Mouse (Mus musculus): ENCODE measurements at regions not wholly inside any gene's neighbourhood (a gene's known extent, or its start where the extent isn't known, plus 50 kb on each side); places are given as distances from the start of the nearest gene placed in this dataset.

- no peak for ATAC-seq (replicated peaks; ENCODE audit: poor library complexity)
Observed at GRCm38 (mm10) chr10:99575294-99575693, 184.2 kb downstream of the Csl start.

- no peak for ATAC-seq (replicated peaks; ENCODE audit: poor library complexity)
Observed at GRCm38 (mm10) chr10:99576301-99576700, 183.2 kb downstream of the Csl start.

- ATAC-seq (replicated peaks; ENCODE audit: poor library complexity): peak; percentile 83
Observed at GRCm38 (mm10) chr10:99577041-99577681, 182.3 kb downstream of the Csl start.

GRCm38 (mm10) chr10:99578366-99578765 lies 181.1 kb downstream of the Csl start:
- ATAC-seq (replicated peaks; ENCODE audit: poor library complexity): no peak

GRCm38 (mm10) chr10:99580191-99580590 lies 179.3 kb downstream of the Csl start:
- no peak for ATAC-seq (replicated peaks; ENCODE audit: poor library complexity)

- ATAC-seq (replicated peaks; ENCODE audit: poor library complexity): peak; percentile 94
Observed at GRCm38 (mm10) chr10:99581074-99581473, 178.4 kb downstream of the Csl start.

GRCm38 (mm10) chr10:99584855-99585254 lies 174.6 kb downstream of the Csl start:
- peak; percentile 71 for ATAC-seq (replicated peaks; ENCODE audit: poor library complexity)

GRCm38 (mm10) chr10:99592220-99592619 lies 167.2 kb downstream of the Csl start:
- ATAC-seq (replicated peaks; ENCODE audit: poor library complexity): peak; percentile 77

GRCm38 (mm10) chr10:99595659-99596058 lies 163.8 kb downstream of the Csl start:
- ATAC-seq (replicated peaks; ENCODE audit: poor library complexity): no peak

- peak; percentile 62 for ATAC-seq (replicated peaks; ENCODE audit: poor library complexity)
Observed at GRCm38 (mm10) chr10:99599142-99600120, 160.0 kb downstream of the Csl start.

- peak; percentile 74 for ATAC-seq (replicated peaks; ENCODE audit: poor library complexity)
Observed at GRCm38 (mm10) chr10:99602331-99602730, 157.1 kb downstream of the Csl start.

- ATAC-seq (replicated peaks; ENCODE audit: poor library complexity): no peak
Observed at GRCm38 (mm10) chr10:99604172-99604571, 155.3 kb downstream of the Csl start.

- no peak for ATAC-seq (replicated peaks; ENCODE audit: poor library complexity)
Observed at GRCm38 (mm10) chr10:99608477-99608876, 151.0 kb downstream of the Csl start.

GRCm38 (mm10) chr10:99609420-99609819 lies 150.0 kb downstream of the Csl start:
- peak; percentile 54; the same call in 1 of the 2 replicates for ATAC-seq (replicated peaks; ENCODE audit: poor library complexity)

- no peak for ATAC-seq (replicated peaks; ENCODE audit: poor library complexity)
Observed at GRCm38 (mm10) chr10:99610890-99611289, 148.6 kb downstream of the Csl start.

GRCm38 (mm10) chr10:99614392-99615249 lies 144.8 kb downstream of the Csl start:
- ATAC-seq (replicated peaks; ENCODE audit: poor library complexity): no peak

GRCm38 (mm10) chr10:99615371-99615770 lies 144.1 kb downstream of the Csl start:
- no peak for ATAC-seq (replicated peaks; ENCODE audit: poor library complexity)

- ATAC-seq (replicated peaks; ENCODE audit: poor library complexity): peak; percentile 98
Observed at GRCm38 (mm10) chr10:99615779-99616178, 143.7 kb downstream of the Csl start.

- no peak for ATAC-seq (replicated peaks; ENCODE audit: poor library complexity)
Observed at GRCm38 (mm10) chr10:99617623-99618022, 141.8 kb downstream of the Csl start.

GRCm38 (mm10) chr10:99619421-99620151 lies 139.9 kb downstream of the Csl start:
- ATAC-seq (replicated peaks; ENCODE audit: poor library complexity): peak; percentile 86

Measured in megakaryocyte progenitor cell, adult 5-6 weeks (primary cell).